Mouse (Mus musculus) lung, postnatal 0 days (tissue): ENCODE data around the gene Vmn2r15. TPM values are rescaled to one million over a fixed set of nuclear protein-coding genes. Genes with fewer than 3 reads are reported as not detected.

Experiments
- ATAC-seq: fragments of 200-750 bp; cut with Nextera tagmentation; 2 replicates; pipeline ENCODE4 v1.8.0; 2017; ENCODE audit warnings: moderate library complexity
- DNase-seq: peaks from one replicate; pipeline ENCODE4 v3.0.0-alpha.2; 2016; ENCODE audit warnings: low spot score
- H3K27ac ChIP-seq: fragments of 300-500 bp; sonication (generic); 2 replicates; pipeline ENCODE4 v1.5.1; 2014; ENCODE audit warnings: antibody characterized with exemption, mild to moderate bottlenecking, low read length, mixed read lengths
- H3K27me3 ChIP-seq: fragments of 300-500 bp; sonication (generic); replicated peaks from 2 replicates; pipeline ENCODE4 v1.6.1; 2014; ENCODE audit warnings: low read length, mixed read lengths; ENCODE audit not compliant: insufficient read depth
- H3K36me3 ChIP-seq: fragments of 300-500 bp; sonication (generic); 2 replicates; pipeline ENCODE4 v1.6.1; 2014; ENCODE audit warnings: low read length, mixed read lengths; ENCODE audit not compliant: insufficient read depth
- H3K4me1 ChIP-seq: fragments of 300-500 bp; sonication (generic); 2 replicates; pipeline ENCODE4 v1.6.1; 2014; ENCODE audit warnings: antibody characterized with exemption, low read depth, low read length, mixed read lengths; ENCODE audit not compliant: insufficient read depth
- H3K4me2 ChIP-seq: fragments of 300-500 bp; sonication (generic); replicated peaks from 2 replicates; pipeline ENCODE4 v1.6.1; 2014; ENCODE audit warnings: low read depth, mild to moderate bottlenecking, low read length, moderate library complexity, mixed read lengths
- H3K4me3 ChIP-seq: fragments of 300-500 bp; sonication (generic); 2 replicates; pipeline ENCODE4 v1.5.1; 2014; ENCODE audit warnings: low read depth, low read length
- H3K9ac ChIP-seq: fragments of 300-500 bp; sonication (generic); replicated peaks from 2 replicates; pipeline ENCODE4 v1.6.1; 2014; ENCODE audit warnings: low read depth, mild to moderate bottlenecking
- H3K9me3 ChIP-seq: fragments of 300-500 bp; sonication (generic); 2 replicates; pipeline ENCODE4 v1.6.1; 2016; ENCODE audit warnings: low read length, mixed read lengths
- CTCF ChIP-seq: IDR thresholded peaks from 2 replicates; pipeline ENCODE4 v1.5.1; 2016; ENCODE audit warnings: antibody characterized with exemption, mild to moderate bottlenecking
- EP300 ChIP-seq: IDR thresholded peaks from 2 replicates; pipeline ENCODE4 v1.6.1; 2016; ENCODE audit warnings: antibody characterized with exemption, mild to moderate bottlenecking, control low read depth
- WGBS: fragments of 180-500 bp; shearing (Covaris S2); extraction: QIAGEN DNeasy Blood & Tissue Kit; methylation state at CpG from one replicate; pipeline ENCODE4 v1.1.7; 2014; 5-methylcytosine and 5-hydroxymethylcytosine counted together
- polyA plus RNA-seq: library from polyadenylated mRNA; unstranded; fragments of >200 nt; fragmentation: Nextera tagmentation; extraction: Ambion mirVana; gene quantifications from 2 replicates; pipeline ENCODE4 v1.2.1, GENCODE M21; 2015

Vmn2r15 gene
- not detected in 2 replicates for polyA plus RNA-seq

- H3K9me3 ChIP-seq = no peaks in the 10 kb centered on the region
- H3K27ac ChIP-seq = no peak within 1 kb of the TSS
- no peaks in the 10 kb centered on the region for H3K27me3 ChIP-seq
- 43% methylated on average over 3 of the region's 3 CpGs for WGBS
- no peaks in the 10 kb centered on the region for H3K36me3 ChIP-seq
- no peak within 1 kb of the TSS for H3K4me2 ChIP-seq
- H3K4me1 ChIP-seq = no peaks in the 10 kb centered on the region
- TF ChIP-seq EP300 = no peak
- DNase-seq (no peak), ATAC-seq (no peak)
- no peak within 1 kb of the TSS for H3K4me3 ChIP-seq
- H3K9ac ChIP-seq = no peak within 1 kb of the TSS
Observed at GRCm38 (mm10) chr5:109297544-109297943, at the start of gene Vmn2r15. Vmn2r15 (minus strand) TSS chr5:109297644.

- DNase-seq (no peak), ATAC-seq (no peak)
- H3K4me1 ChIP-seq = no peaks in the 10 kb centered on the region
- no peaks in the 10 kb centered on the region for H3K27me3 ChIP-seq
- no peak for TF ChIP-seq CTCF
- no peak for TF ChIP-seq EP300
- H3K4me2 ChIP-seq = no peak within 1 kb of the TSS
- H3K27ac ChIP-seq = no peak within 1 kb of the TSS
- no peak within 1 kb of the TSS for H3K9ac ChIP-seq
- H3K4me3 ChIP-seq = no peak within 1 kb of the TSS
- 35% methylated on average over 2 of the region's 2 CpGs for WGBS
- H3K36me3 ChIP-seq = no peaks in the 10 kb centered on the region
- no peaks in the 10 kb centered on the region for H3K9me3 ChIP-seq
Observed at GRCm38 (mm10) chr5:109329862-109330261, 32.4 kb upstream of the Vmn2r15 start, which contains the start of gene Vmn2r16. Vmn2r16 (plus strand) TSS chr5:109330162.

DNA sequence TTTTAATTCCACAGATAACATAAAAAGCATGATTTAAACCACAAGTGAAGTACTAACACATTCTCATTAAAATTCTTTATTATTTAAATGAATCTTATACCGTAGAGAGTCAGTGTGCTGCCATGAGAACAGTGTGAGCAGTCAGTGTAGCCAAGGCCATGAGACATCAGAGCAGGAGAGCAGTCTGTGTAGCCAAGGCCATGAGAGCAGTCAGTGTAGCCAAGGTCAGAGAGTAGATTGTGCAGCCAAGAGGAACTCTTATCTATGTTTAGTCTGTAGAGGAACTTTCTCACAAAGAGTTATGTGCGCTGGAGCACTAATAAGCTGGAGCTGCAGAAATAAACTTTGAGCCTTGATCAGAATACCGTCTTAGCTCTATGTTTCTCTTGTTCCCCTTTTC, 2.8 kb downstream of the Vmn2r15 start:
- DNase-seq (no peak), ATAC-seq (no peak)
- no peaks in the 10 kb centered on the region for H3K27me3 ChIP-seq
- 75% methylated on average over 3 of the region's 3 CpGs for WGBS
- no peaks in the 10 kb centered on the region for H3K36me3 ChIP-seq
- no peak overlapping the region for H3K4me2 ChIP-seq
- H3K4me1 ChIP-seq = no peaks in the 10 kb centered on the region
- H3K27ac ChIP-seq = no peak overlapping the region
- TF ChIP-seq EP300 = no peak
- TF ChIP-seq CTCF = no peak
- no peak overlapping the region for H3K4me3 ChIP-seq
- H3K9me3 ChIP-seq = no peaks in the 10 kb centered on the region
- H3K9ac ChIP-seq = no peak overlapping the region

Other genes with a start within 250 kb of the Vmn2r15 start
- gene Vmn2r11, start 238.1 kb downstream of the Vmn2r15 start, polyA plus RNA-seq = not detected in 2 replicates
- not detected in 2 replicates for gene Vmn2r12, start 199.7 kb downstream of the Vmn2r15 start, polyA plus RNA-seq
- gene Vmn2r13, start 105.4 kb downstream of the Vmn2r15 start, polyA plus RNA-seq = not detected in 2 replicates
- gene Vmn2r14, start 72.9 kb downstream of the Vmn2r15 start, polyA plus RNA-seq = not detected in 2 replicates
- not detected in 2 replicates for gene Vmn2r16, start 32.5 kb upstream of the Vmn2r15 start, polyA plus RNA-seq
- not detected in 2 replicates for gene Vmn2r17, start 122.0 kb upstream of the Vmn2r15 start, polyA plus RNA-seq